Mouse (Mus musculus): ENCODE data around the gene Slc22a15.

Gene Slc22a15

GRCm38 (mm10) chr3:101812341-101812962 is 111.8 kb downstream of the Slc22a15 start:
- DNase-seq (ENCODE audit: low read depth): peak; percentile 84

- DNase-seq (ENCODE audit: low read depth): no peak
Observed at GRCm38 (mm10) chr3:101811931-101812330, 112.3 kb downstream of the Slc22a15 start.

- no peak for DNase-seq (ENCODE audit: low read depth)
Observed at GRCm38 (mm10) chr3:101807646-101808045, 116.6 kb downstream of the Slc22a15 start.

GRCm38 (mm10) chr3:101806941-101807340 is 117.3 kb downstream of the Slc22a15 start:
- no peak for DNase-seq (ENCODE audit: low read depth)

- peak; percentile 49 for DNase-seq (ENCODE audit: low read depth)
Observed at GRCm38 (mm10) chr3:101806149-101806548, 118.1 kb downstream of the Slc22a15 start.

Measured in NIH3T3 (cell line).